Mouse (Mus musculus): ENCODE data around the gene Traf5.

The Traf5 gene

GRCm38 (mm10) chr1:192091806-192092772 is at the start of gene Traf5:
TSS of gene Traf5 (minus strand) at chr1:192092559.
- peak; percentile 98 for DNase-seq

- no peak for DNase-seq
Measured at GRCm38 (mm10) chr1:192140313-192140712, 48.0 kb upstream of the Traf5 start.

GRCm38 (mm10) chr1:192137926-192138910 is 45.9 kb upstream of the Traf5 start, which contains the start of gene Rcor3:
TSS of gene Rcor3 (minus strand) at chr1:192138062.
- peak; percentile 91 for DNase-seq

- DNase-seq, result no peak
Measured at GRCm38 (mm10) chr1:192137291-192137925, 45.0 kb upstream of the Traf5 start.

GRCm38 (mm10) chr1:192136561-192137290 is 44.4 kb upstream of the Traf5 start:
- DNase-seq, result peak; percentile 82

- DNase-seq, result no peak
Measured at GRCm38 (mm10) chr1:192130202-192130601, 37.8 kb upstream of the Traf5 start.

- DNase-seq, result no peak
Measured at GRCm38 (mm10) chr1:192128343-192128742, 36.0 kb upstream of the Traf5 start.

- peak; percentile 50 for DNase-seq
Measured at GRCm38 (mm10) chr1:192125761-192126160, 33.4 kb upstream of the Traf5 start.

- no peak for DNase-seq
Measured at GRCm38 (mm10) chr1:192116262-192116661, 23.9 kb upstream of the Traf5 start.

- DNase-seq, result no peak
Measured at GRCm38 (mm10) chr1:192115378-192115777, 23.0 kb upstream of the Traf5 start.

GRCm38 (mm10) chr1:192109169-192109568 is 16.8 kb upstream of the Traf5 start:
- peak; percentile 64 for DNase-seq

GRCm38 (mm10) chr1:192107352-192107751 is 15.0 kb upstream of the Traf5 start:
- DNase-seq, result no peak

GRCm38 (mm10) chr1:192105902-192106389 is 13.6 kb upstream of the Traf5 start:
- no peak for DNase-seq

GRCm38 (mm10) chr1:192104021-192104420 is 11.7 kb upstream of the Traf5 start:
- DNase-seq, result peak; percentile 69

GRCm38 (mm10) chr1:192103176-192103575 is 10.8 kb upstream of the Traf5 start:
- peak; percentile 37 for DNase-seq

GRCm38 (mm10) chr1:192101359-192101758 is 9.0 kb upstream of the Traf5 start:
- DNase-seq, result no peak

- no peak for DNase-seq
Measured at GRCm38 (mm10) chr1:192100742-192101141, 8.4 kb upstream of the Traf5 start.

GRCm38 (mm10) chr1:192095626-192096025 is 3.3 kb upstream of the Traf5 start:
- no peak for DNase-seq

GRCm38 (mm10) chr1:192094451-192095170 is 2.3 kb upstream of the Traf5 start:
- peak; percentile 75 for DNase-seq

GRCm38 (mm10) chr1:192092879-192093660 is 711 bp upstream of the Traf5 start:
- DNase-seq, result peak; percentile 90

Measured in kidney, adult 18-20 months (tissue).